Mouse (Mus musculus): Measurements from ENCODE around the gene Fam229b. TPM values are rescaled to one million over a fixed set of nuclear protein-coding genes. Genes with fewer than 3 reads are reported as not detected.
A peak's percentile ranks its signal among the peaks of the same experiment; 100 is the strongest.

Gene Fam229b
- total RNA-seq (2021) (1 to 10 TPM; 4.6 to 6.5 TPM), polyA plus RNA-seq (2012; rRNA removed) (3.3 and 5.8 TPM in 2 replicates)
- long read RNA-seq, partial matches to known transcripts = 0 of 5 reads
- long read RNA-seq, other reads (novel, unspliced or antisense) = 1 of 5 reads

DNA sequence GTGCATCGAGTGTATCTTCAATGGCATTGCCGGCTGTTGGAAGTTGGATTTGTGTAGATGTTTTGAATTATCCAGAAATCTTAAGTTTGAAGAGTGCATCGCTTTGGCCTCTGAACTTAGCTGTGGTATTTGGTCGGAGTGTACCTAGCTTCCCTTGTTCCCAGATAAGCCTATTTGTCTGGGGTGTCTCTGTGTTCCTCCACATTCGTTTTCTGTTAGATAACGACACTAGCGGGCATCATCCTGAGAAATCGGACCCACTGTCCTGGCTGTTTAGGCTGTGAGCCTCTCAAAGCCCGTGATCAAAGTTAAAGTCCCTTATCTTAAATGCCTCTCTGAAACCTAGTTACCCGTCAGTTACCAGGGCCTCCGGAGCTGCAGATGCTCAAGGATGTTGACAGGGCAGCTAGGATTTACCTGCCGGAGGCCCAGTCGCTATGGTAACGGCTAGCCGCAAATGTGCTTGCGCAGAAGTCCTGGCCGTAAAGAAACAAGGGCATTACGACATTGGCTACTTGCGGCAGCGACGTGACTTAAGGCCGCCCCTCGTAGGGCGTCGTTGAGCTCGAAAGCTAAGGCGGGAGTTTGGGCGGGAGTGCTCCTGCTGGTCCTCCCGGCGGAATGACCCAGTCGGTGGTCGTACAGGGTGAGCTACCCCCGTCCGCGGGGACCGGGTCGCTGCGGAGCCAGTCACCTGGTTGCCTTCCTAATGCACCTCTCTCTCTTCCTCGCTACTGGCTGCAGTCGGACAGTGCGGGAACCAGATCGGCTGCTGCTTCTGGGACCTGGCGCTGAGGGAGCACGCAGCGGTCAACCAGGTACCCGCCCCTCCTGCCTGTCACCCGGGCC is at the start of gene Fam229b, which contains the start of gene Tube1:
Gene Fam229b (minus strand): TSS at position 453 of the 849 bp plus-strand sequence.
Gene Tube1 (plus strand): TSS at position 515 of the 849 bp plus-strand sequence.
- intact Hi-C loops (cut with DNase I) = no loop called here
- H3K9ac ChIP-seq (ENCODE audit: low read depth, low read length) = peak within 1 kb of the TSS; percentile 59
- WGBS = 3% methylated on average over 47 of the region's 47 CpGs
- DNase-seq = peak; percentile 86 to 89
- H3K36me3 ChIP-seq (ENCODE audit: control insufficient read depth, insufficient read depth, low read length) = no peaks in the 10 kb centered on the region
- H3K79me2 ChIP-seq (replicated peaks; ENCODE audit: control insufficient read depth, insufficient read depth, low read length) = no peaks in the 10 kb centered on the region
- peak; percentile 49; the same call in 1 of the 2 replicates for TF ChIP-seq POLR2A (IDR thresholded peaks at IDR 0.05; ENCODE audit: insufficient read depth, low read depth, low read length)
- no peak for TF ChIP-seq EP300 (IDR thresholded peaks at IDR 0.05; ENCODE audit: insufficient read depth, low read depth, low read length)
- H3K27me3 ChIP-seq (ENCODE audit: control insufficient read depth, insufficient read depth, low read length) = no peaks in the 10 kb centered on the region
- H3K4me3 ChIP-seq = peak within 1 kb of the TSS; percentile 62
- H3K4me1 ChIP-seq (ENCODE audit: control insufficient read depth, insufficient read depth, low read length) = no peaks in the 10 kb centered on the region; the same call in 1 of the 2 replicates
- H3K27ac ChIP-seq = peak within 1 kb of the TSS; percentile 33

DNA sequence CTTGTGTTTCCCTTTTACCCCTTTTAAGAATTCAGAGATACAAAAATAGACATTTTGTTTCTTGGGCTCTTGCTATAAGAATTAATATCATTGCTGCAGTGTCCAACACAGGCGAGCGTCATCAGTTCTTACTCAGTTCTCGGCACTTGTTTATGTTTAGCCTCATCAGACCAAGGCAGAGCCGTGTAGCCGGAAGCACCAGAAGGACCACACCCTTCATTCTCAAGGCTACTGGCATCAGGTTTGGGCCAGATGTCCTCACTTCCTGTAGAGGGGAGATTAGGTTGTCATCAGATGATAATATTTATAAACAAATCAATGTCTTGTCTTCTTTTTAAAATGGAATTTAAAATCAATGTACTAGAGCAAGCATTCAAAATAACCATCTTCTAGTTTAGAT is 43.3 kb upstream of the Fam229b start:
- Histone ChIP-seq H3K27ac (peak overlapping the region; percentile 7), H3K4me1 (ENCODE audit: control insufficient read depth, insufficient read depth, low read length) (peaks cover 6% of the 10 kb centered on the region), H3K4me3 (no peak overlapping the region), H3K79me2 (replicated peaks; ENCODE audit: control insufficient read depth, insufficient read depth, low read length) (no peaks in the 10 kb centered on the region), H3K27me3 (ENCODE audit: control insufficient read depth, insufficient read depth, low read length) (no peaks in the 10 kb centered on the region), H3K9ac (ENCODE audit: low read depth, low read length) (no peak overlapping the region), H3K36me3 (ENCODE audit: control insufficient read depth, insufficient read depth, low read length) (no peaks in the 10 kb centered on the region)
- intact Hi-C loops (cut with DNase I) = no loop called here
- TF ChIP-seq POLR2A (IDR thresholded peaks at IDR 0.05; ENCODE audit: insufficient read depth, low read depth, low read length) (no peak), CTCF (IDR thresholded peaks at IDR 0.05) (no peak), EP300 (IDR thresholded peaks at IDR 0.05; ENCODE audit: insufficient read depth, low read depth, low read length) (no peak)
- WGBS = 37% methylated on average over 5 of the region's 5 CpGs
- peak in 1 of 2 experiments; percentile 11 for DNase-seq

DNA sequence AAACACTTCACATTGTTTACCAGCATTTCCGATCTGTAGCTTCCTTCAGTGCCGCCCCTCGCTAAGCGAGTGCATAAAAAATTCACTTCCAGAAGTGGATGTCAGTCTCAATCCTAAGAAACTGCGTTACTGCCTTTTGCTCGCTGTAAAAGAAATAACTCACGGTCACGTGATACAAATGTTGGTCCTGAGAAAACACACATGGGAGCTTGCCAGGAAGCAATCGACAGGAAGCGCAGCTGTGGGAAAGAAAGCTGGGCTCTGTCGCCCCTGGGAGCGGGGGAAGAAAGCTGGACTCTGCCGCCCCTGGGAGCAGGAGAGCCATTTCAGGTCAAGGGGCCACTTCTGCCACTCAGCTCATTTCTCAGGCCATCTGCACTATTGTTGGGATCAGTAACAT is 39.4 kb upstream of the Fam229b start:
- H3K9ac ChIP-seq (ENCODE audit: low read depth, low read length) = no peak overlapping the region
- intact Hi-C loops (cut with DNase I) = loop anchor here (5.0 kb wide), 1 partner anchor 439 kb away; the partner anchor contains the start of gene Traf3ip2

DNA sequence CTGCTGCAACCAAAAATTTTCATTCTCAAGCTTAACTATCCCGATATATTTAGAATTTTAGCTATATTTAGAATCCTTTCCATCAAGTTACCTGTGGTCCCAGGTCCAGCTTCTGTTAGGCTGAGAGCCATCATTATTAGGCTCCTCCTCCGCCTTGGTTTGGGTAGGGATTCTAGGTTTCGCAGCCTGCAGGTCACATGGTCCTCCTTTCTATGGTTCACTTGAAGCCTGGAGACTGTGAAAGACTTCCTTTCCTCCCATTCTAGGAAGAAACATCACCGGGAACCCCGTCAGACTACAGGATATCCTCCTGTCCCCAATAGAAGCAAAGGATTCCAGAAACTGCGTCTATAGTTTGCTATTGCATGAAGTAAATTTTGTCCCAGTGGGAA is 38.8 kb upstream of the Fam229b start:
- peaks cover 6% of the 10 kb centered on the region for H3K4me1 ChIP-seq (ENCODE audit: control insufficient read depth, insufficient read depth, low read length)
- H3K4me3 ChIP-seq = peak overlapping the region; percentile 58
- no peaks in the 10 kb centered on the region for H3K79me2 ChIP-seq (replicated peaks; ENCODE audit: control insufficient read depth, insufficient read depth, low read length)
- intact Hi-C loops (cut with DNase I) = loop anchor here (5.0 kb wide), 1 partner anchor 440 kb away; the partner anchor contains the start of gene Traf3ip2
- H3K9ac ChIP-seq (ENCODE audit: low read depth, low read length) = no peak overlapping the region
- H3K36me3 ChIP-seq (ENCODE audit: control insufficient read depth, insufficient read depth, low read length) = no peaks in the 10 kb centered on the region
- TF ChIP-seq EP300 (IDR thresholded peaks at IDR 0.05; ENCODE audit: insufficient read depth, low read depth, low read length) = no peak
- TF ChIP-seq CTCF (IDR thresholded peaks at IDR 0.05) = no peak
- no peak for TF ChIP-seq POLR2A (IDR thresholded peaks at IDR 0.05; ENCODE audit: insufficient read depth, low read depth, low read length)
- H3K27me3 ChIP-seq (ENCODE audit: control insufficient read depth, insufficient read depth, low read length) = no peaks in the 10 kb centered on the region
- DNase-seq = peak in 1 of 2 experiments; percentile 10
- peak overlapping the region; percentile 70 for H3K27ac ChIP-seq
- 50% methylated on average over 6 of the region's 6 CpGs for WGBS

More for the DNA sequence above, 39.4 kb upstream of the Fam229b start:
- peak; percentile 63 to 66 for DNase-seq
- TF ChIP-seq POLR2A (IDR thresholded peaks at IDR 0.05; ENCODE audit: insufficient read depth, low read depth, low read length) (peak; percentile 44; the same call in 1 of the 2 replicates), CTCF (IDR thresholded peaks at IDR 0.05) (no peak)
- Histone ChIP-seq H3K36me3 (ENCODE audit: control insufficient read depth, insufficient read depth, low read length) (no peaks in the 10 kb centered on the region), H3K4me3 (peak overlapping the region; percentile 58), H3K79me2 (replicated peaks; ENCODE audit: control insufficient read depth, insufficient read depth, low read length) (no peaks in the 10 kb centered on the region), H3K27ac (peak overlapping the region; percentile 70), H3K27me3 (ENCODE audit: control insufficient read depth, insufficient read depth, low read length) (no peaks in the 10 kb centered on the region), H3K4me1 (ENCODE audit: control insufficient read depth, insufficient read depth, low read length) (peaks cover 6% of the 10 kb centered on the region)
- WGBS = 32% methylated on average over 13 of the region's 13 CpGs

DNA sequence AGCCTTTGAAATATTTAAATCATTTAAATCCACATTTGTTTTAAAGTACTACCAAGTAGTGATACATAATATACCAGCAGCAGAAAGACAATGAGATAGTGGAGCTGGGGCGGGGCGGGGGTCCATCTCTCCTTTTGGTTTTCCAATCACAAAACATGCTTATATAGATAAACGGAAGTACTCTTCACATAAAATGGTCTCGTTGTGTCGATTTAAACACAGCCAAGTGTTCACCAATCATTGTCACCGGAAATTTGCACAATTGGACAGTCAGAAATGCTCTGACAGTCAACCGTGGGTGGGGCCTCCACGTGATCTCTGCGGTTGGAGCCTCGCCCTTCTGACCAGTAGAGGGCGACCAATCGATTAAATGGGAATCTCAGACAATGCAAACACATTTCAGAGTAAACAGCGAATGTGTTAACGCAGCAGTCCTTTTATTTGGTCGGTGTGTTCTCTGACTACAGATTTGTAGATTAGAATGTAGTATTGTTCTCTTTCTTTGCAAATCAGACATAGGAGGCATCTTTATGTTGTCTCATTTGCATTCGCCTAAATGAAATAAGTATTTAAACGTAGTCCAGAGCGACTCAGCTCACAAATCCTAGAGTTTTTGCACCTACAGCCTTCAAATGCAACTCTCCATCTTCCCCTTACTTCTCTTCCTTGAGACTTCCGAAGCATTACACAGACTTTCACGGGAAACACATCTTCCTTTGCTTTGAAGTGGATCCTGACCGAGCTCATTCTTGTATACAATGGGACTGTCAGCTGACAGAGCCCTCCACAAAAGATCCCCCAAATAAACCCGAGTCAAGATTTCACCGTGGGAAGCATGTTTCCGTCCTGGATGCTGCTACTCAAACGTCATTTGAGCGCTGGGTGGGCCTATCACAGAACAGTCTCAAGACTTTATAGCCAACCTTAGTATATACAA is 38.2 kb upstream of the Fam229b start:
- H3K4me3 ChIP-seq = peak overlapping the region; percentile 58
- no peaks in the 10 kb centered on the region for H3K79me2 ChIP-seq (replicated peaks; ENCODE audit: control insufficient read depth, insufficient read depth, low read length)
- H3K4me1 ChIP-seq (ENCODE audit: control insufficient read depth, insufficient read depth, low read length) = peaks cover 6% of the 10 kb centered on the region
- H3K9ac ChIP-seq (ENCODE audit: low read depth, low read length) = peak overlapping the region; percentile 50; the same call in 1 of the 2 replicates
- intact Hi-C loops (cut with DNase I) = loop anchor here (1.0 to 5.0 kb wide), 6 partner anchors 67 to 561 kb away; partner anchors contain the start of genes Fyn, Rev3l and Traf3ip2
- no peaks in the 10 kb centered on the region for H3K36me3 ChIP-seq (ENCODE audit: control insufficient read depth, insufficient read depth, low read length)
- DNase-seq = peak; percentile 86 to 89
- H3K27me3 ChIP-seq (ENCODE audit: control insufficient read depth, insufficient read depth, low read length) = no peaks in the 10 kb centered on the region
- WGBS = 14% methylated on average over 26 of the region's 26 CpGs
- TF ChIP-seq POLR2A (IDR thresholded peaks at IDR 0.05; ENCODE audit: insufficient read depth, low read depth, low read length) = peak; percentile 40; the same call in 1 of the 2 replicates
- peak; percentile 60; the same call in 1 of the 2 replicates for TF ChIP-seq EP300 (IDR thresholded peaks at IDR 0.05; ENCODE audit: insufficient read depth, low read depth, low read length)
- TF ChIP-seq CTCF (IDR thresholded peaks at IDR 0.05) = peak; percentile 89
- H3K27ac ChIP-seq = peak overlapping the region; percentile 70

Data from heart, adult 2 months (tissue).